Mouse (Mus musculus): ENCODE measurements around the gene Phkg2. TPM values are rescaled to one million over a fixed set of nuclear protein-coding genes. Genes with fewer than 3 reads are reported as not detected.
A peak's percentile ranks its signal among the peaks of the same experiment; 100 is the strongest.

Phkg2 gene
- polyA plus RNA-seq, 1 experiment from 2014 or later: 23.1 TPM

GRCm38 (mm10) chr7:127626471-127626870, 53.3 kb downstream of the Phkg2 start:
- H3K4me3 ChIP-seq: peak overlapping the region; percentile 31
- no peaks in the 10 kb centered on the region for H3K36me3 ChIP-seq
- WGBS (ENCODE audit: insufficient replicate concordance): 30% methylated on average over 4 of the region's 4 CpGs
- peaks cover 19% of the 10 kb centered on the region for H3K4me1 ChIP-seq
- no peaks in the 10 kb centered on the region for H3K9me3 ChIP-seq (replicated peaks)
- H3K4me2 ChIP-seq: peak overlapping the region; percentile 63
- ATAC-seq: peak; percentile 100
- H3K9ac ChIP-seq: peak overlapping the region; percentile 36; the same call in 1 of the 2 replicates
- H3K27ac ChIP-seq: peak overlapping the region; percentile 84
- H3K27me3 ChIP-seq (replicated peaks): no peaks in the 10 kb centered on the region; the same call in 1 of the 2 replicates

GRCm38 (mm10) chr7:127628646-127629045, 55.5 kb downstream of the Phkg2 start:
- H3K4me3 ChIP-seq: no peak overlapping the region
- no peak for ATAC-seq
- H3K36me3 ChIP-seq: no peaks in the 10 kb centered on the region
- no peak overlapping the region for H3K27ac ChIP-seq
- 67% methylated on average over 5 of the region's 5 CpGs for WGBS (ENCODE audit: insufficient replicate concordance)
- no peaks in the 10 kb centered on the region; the same call in 1 of the 2 replicates for H3K27me3 ChIP-seq (replicated peaks)
- no peaks in the 10 kb centered on the region for H3K9me3 ChIP-seq (replicated peaks)
- peaks cover 19% of the 10 kb centered on the region for H3K4me1 ChIP-seq
- no peak overlapping the region for H3K9ac ChIP-seq
- H3K4me2 ChIP-seq: no peak overlapping the region

GRCm38 (mm10) chr7:127631416-127631815, 58.3 kb downstream of the Phkg2 start:
- no peak overlapping the region for H3K4me3 ChIP-seq
- no peaks in the 10 kb centered on the region for H3K9me3 ChIP-seq (replicated peaks)
- no peak overlapping the region for H3K4me2 ChIP-seq
- peaks cover 14% of the 10 kb centered on the region for H3K4me1 ChIP-seq
- no peaks in the 10 kb centered on the region for H3K36me3 ChIP-seq
- no peak for ATAC-seq
- no peak overlapping the region for H3K27ac ChIP-seq
- H3K27me3 ChIP-seq (replicated peaks): peaks cover 19% of the 10 kb centered on the region
- H3K9ac ChIP-seq: no peak overlapping the region
- WGBS (ENCODE audit: insufficient replicate concordance): 84% methylated on average over 4 of the region's 4 CpGs

Other genes starting within 250 kb of the Phkg2 start
- gene Zfp768, start 227.8 kb upstream of the Phkg2 start, polyA plus RNA-seq (2016; fragmentation: Nextera tagmentation; extraction: Ambion mirVana): 4.8 and 5.2 TPM in 2 replicates
- gene Zfp747, start 197.3 kb upstream of the Phkg2 start, polyA plus RNA-seq (2016; fragmentation: Nextera tagmentation; extraction: Ambion mirVana): 3.9 and 4.1 TPM in 2 replicates
- gene 9130019O22Rik, start 186.2 kb upstream of the Phkg2 start, polyA plus RNA-seq (2016; fragmentation: Nextera tagmentation; extraction: Ambion mirVana): 2.1 and 2.4 TPM in 2 replicates
- gene E430018J23Rik, start 179.7 kb upstream of the Phkg2 start, polyA plus RNA-seq (2016; fragmentation: Nextera tagmentation; extraction: Ambion mirVana): 1.7 and 1.8 TPM in 2 replicates
- gene Zfp764, start 166.5 kb upstream of the Phkg2 start, polyA plus RNA-seq (2016; fragmentation: Nextera tagmentation; extraction: Ambion mirVana): 2.4 and 2.5 TPM in 2 replicates
- 11.0 and 11.6 TPM in 2 replicates for gene Zfp688, start 151.3 kb upstream of the Phkg2 start, polyA plus RNA-seq (2016; fragmentation: Nextera tagmentation; extraction: Ambion mirVana)
- 3.1 and 3.3 TPM in 2 replicates for gene Zfp689, start 124.2 kb upstream of the Phkg2 start, polyA plus RNA-seq (2016; fragmentation: Nextera tagmentation; extraction: Ambion mirVana)
- 29.6 and 31.0 TPM in 2 replicates for gene Prr14, start 113.7 kb upstream of the Phkg2 start, polyA plus RNA-seq (2016; fragmentation: Nextera tagmentation; extraction: Ambion mirVana)
- gene Fbrs, start 94.1 kb upstream of the Phkg2 start, polyA plus RNA-seq (2016; fragmentation: Nextera tagmentation; extraction: Ambion mirVana): 6.9 and 8.1 TPM in 2 replicates
- gene Srcap, start 61.4 kb upstream of the Phkg2 start, polyA plus RNA-seq (2016; fragmentation: Nextera tagmentation; extraction: Ambion mirVana): 38.2 and 38.8 TPM in 2 replicates
- gene Gm42715, start 53.8 kb upstream of the Phkg2 start, polyA plus RNA-seq (2016; fragmentation: Nextera tagmentation; extraction: Ambion mirVana): 7.9 and 8.8 TPM in 2 replicates
- 1.7 and 2.9 TPM in 2 replicates for gene Tmem265, start 11.9 kb upstream of the Phkg2 start, polyA plus RNA-seq (2016; fragmentation: Nextera tagmentation; extraction: Ambion mirVana)
- gene Ccdc189, start 15.3 kb downstream of the Phkg2 start, polyA plus RNA-seq (2016; fragmentation: Nextera tagmentation; extraction: Ambion mirVana): 7.9 and 8.8 TPM in 2 replicates
- gene Rnf40, start 15.4 kb downstream of the Phkg2 start, polyA plus RNA-seq (2016; fragmentation: Nextera tagmentation; extraction: Ambion mirVana): 36.3 and 36.9 TPM in 2 replicates
- gene Zfp629, start 42.5 kb downstream of the Phkg2 start, polyA plus RNA-seq (2016; fragmentation: Nextera tagmentation; extraction: Ambion mirVana): 3.3 and 3.8 TPM in 2 replicates
- 40.6 and 43.6 TPM in 2 replicates for gene Bcl7c, start 135.6 kb downstream of the Phkg2 start, polyA plus RNA-seq (2016; fragmentation: Nextera tagmentation; extraction: Ambion mirVana)
- gene Ctf1, start 139.4 kb downstream of the Phkg2 start, polyA plus RNA-seq (2016; fragmentation: Nextera tagmentation; extraction: Ambion mirVana): 3.6 and 4.6 TPM in 2 replicates
- 0.13 and 0.26 TPM in 2 replicates for gene Ctf2, start 158.8 kb downstream of the Phkg2 start, polyA plus RNA-seq (2016; fragmentation: Nextera tagmentation; extraction: Ambion mirVana)
- gene Fbxl19, start 171.2 kb downstream of the Phkg2 start, polyA plus RNA-seq (2016; fragmentation: Nextera tagmentation; extraction: Ambion mirVana): 3.7 TPM in 2 replicates
- 14.8 and 15.0 TPM in 2 replicates for gene Orai3, start 196.5 kb downstream of the Phkg2 start, polyA plus RNA-seq (2016; fragmentation: Nextera tagmentation; extraction: Ambion mirVana)
- gene Setd1a, start 203.3 kb downstream of the Phkg2 start, polyA plus RNA-seq (2016; fragmentation: Nextera tagmentation; extraction: Ambion mirVana): 13.1 and 13.7 TPM in 2 replicates
- not detected in 2 replicates for gene Gm49388, start 212.3 kb downstream of the Phkg2 start, polyA plus RNA-seq (2016; fragmentation: Nextera tagmentation; extraction: Ambion mirVana)
- 28.0 and 29.8 TPM in 2 replicates for gene Hsd3b7, start 227.3 kb downstream of the Phkg2 start, polyA plus RNA-seq (2016; fragmentation: Nextera tagmentation; extraction: Ambion mirVana)